Mouse (Mus musculus): ENCODE measurements at regions not wholly inside any gene's neighbourhood (a gene's known extent, or its start where the extent isn't known, plus 50 kb on each side); places are given as distances from the start of the nearest gene placed in this dataset.
"Not testable (repeated sequence)": the region's sequence is repeated elsewhere in the genome, so short reads cannot be mapped to it uniquely, and the experiment has no call there.

DNA sequence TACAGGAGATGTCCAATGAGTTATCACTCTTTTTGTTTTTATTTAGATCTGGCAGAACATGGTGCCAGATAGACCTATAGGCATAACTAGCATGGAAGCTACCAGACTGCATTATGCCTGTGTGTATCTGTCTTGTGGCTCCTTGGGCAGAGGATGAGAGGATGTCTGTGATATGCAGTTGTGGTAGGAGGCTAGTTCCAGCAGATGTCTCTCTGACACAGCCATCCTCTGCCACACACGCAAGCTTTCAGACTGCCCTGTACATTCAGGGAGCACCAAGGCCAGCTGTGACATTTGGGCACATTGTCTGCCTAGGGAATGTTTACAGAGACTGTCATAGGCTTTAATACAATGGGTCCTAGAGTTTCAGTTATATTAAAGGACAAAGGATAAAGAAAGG is 295.6 kb upstream of the Ghitm start:
- WGBS = 66% methylated on average over 1 of the region's 1 CpGs

DNA sequence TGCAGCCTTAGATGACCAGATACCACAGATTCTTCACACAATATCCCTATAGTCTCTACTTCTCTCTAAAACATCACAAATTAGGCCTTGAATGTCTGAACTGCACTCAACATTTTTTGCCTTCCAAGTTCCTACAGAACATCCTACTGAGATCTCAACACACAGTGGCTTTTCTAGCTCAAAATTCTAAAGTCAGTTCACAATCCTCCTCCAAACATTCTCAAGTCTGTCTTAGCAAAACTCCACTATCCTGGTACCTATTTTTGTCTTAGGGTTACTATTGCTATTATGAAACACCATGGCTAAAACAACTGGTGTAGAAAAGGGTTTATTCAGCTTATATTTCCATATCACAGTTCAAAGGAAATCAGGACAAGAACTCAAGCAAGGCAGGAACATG is 290.4 kb upstream of the Ghitm start:
- no peaks in the 10 kb centered on the region for H3K9me3 ChIP-seq (ENCODE audit: control insufficient read depth, low read length)
- H3K4me2 ChIP-seq (ENCODE audit: low read length) = no peak overlapping the region
- H3K27ac ChIP-seq (ENCODE audit: low read length) = no peak overlapping the region
- H3K4me1 ChIP-seq (replicated peaks; ENCODE audit: control insufficient read depth, insufficient read depth, low read length) = no peaks in the 10 kb centered on the region
- H3K9ac ChIP-seq (replicated peaks; ENCODE audit: low read depth, low read length) = no peak overlapping the region
- no peak overlapping the region for H3K4me3 ChIP-seq (replicated peaks; ENCODE audit: low read length)
- no peaks in the 10 kb centered on the region for H3K36me3 ChIP-seq (ENCODE audit: control insufficient read depth, insufficient read depth)
- no peak for ATAC-seq
- no peaks in the 10 kb centered on the region for H3K27me3 ChIP-seq (replicated peaks; ENCODE audit: control insufficient read depth, insufficient read depth, low read length)

More for the DNA sequence above, 295.6 kb upstream of the Ghitm start:
- no peak overlapping the region for H3K4me2 ChIP-seq (ENCODE audit: low read length)
- no peaks in the 10 kb centered on the region for H3K4me1 ChIP-seq (replicated peaks; ENCODE audit: control insufficient read depth, insufficient read depth, low read length)
- H3K27ac ChIP-seq (ENCODE audit: low read length) = no peak overlapping the region
- no peak overlapping the region for H3K4me3 ChIP-seq (replicated peaks; ENCODE audit: low read length)
- no peak overlapping the region for H3K9ac ChIP-seq (replicated peaks; ENCODE audit: low read depth, low read length)
- no peaks in the 10 kb centered on the region for H3K27me3 ChIP-seq (replicated peaks; ENCODE audit: control insufficient read depth, insufficient read depth, low read length)
- ATAC-seq = no peak
- H3K9me3 ChIP-seq (ENCODE audit: control insufficient read depth, low read length) = no peaks in the 10 kb centered on the region
- H3K36me3 ChIP-seq (ENCODE audit: control insufficient read depth, insufficient read depth) = no peaks in the 10 kb centered on the region

DNA sequence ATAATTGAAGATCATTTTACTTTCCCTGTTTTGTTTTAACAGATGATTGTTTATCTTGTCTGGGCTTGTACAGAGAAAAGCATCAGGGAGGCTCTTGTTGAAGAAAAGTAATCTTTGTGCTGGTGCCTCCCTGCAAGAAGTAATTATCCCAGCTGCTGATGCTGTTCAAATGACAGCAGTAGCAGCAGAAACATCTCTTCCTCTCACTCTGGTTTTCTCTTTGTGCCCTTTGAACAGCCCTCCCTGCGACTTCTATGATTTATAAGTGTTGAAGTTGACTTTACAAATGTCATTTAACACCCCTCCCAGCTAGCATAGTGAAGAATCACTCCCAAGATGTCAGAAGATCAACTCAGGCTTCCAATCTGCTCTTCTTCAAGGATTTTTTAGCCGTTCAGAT is 286.5 kb upstream of the Ghitm start:
- WGBS = 81% methylated on average over 2 of the region's 2 CpGs
- no peak for ATAC-seq
- H3K4me1 ChIP-seq (replicated peaks; ENCODE audit: control insufficient read depth, insufficient read depth, low read length) = no peaks in the 10 kb centered on the region

DNA sequence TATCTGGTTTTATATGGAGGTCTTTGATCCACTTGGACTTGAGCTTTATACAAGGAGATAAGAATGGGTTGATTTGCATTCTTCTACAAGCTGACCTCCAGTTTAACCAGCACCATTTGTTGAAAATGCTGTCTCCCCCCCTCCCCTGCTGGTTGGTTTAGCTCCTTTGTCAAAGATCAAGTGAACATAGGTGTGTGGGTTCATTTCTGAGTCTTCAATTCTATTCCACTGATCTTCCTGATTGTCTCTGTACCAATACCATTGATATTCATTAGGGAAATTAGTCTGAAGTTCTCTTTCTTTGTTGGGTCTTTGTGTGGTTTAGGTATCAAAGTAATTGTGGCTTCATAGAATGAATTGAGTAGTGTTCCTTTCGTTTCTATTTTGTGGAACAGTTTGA is 277.5 kb upstream of the Ghitm start:
- not testable (repeated sequence) for H3K4me3 ChIP-seq (replicated peaks; ENCODE audit: low read length); H3K4me2 ChIP-seq (ENCODE audit: low read length); H3K9me3 ChIP-seq (ENCODE audit: control insufficient read depth, low read length); H3K27me3 ChIP-seq (replicated peaks; ENCODE audit: control insufficient read depth, insufficient read depth, low read length); ATAC-seq; H3K4me1 ChIP-seq (replicated peaks; ENCODE audit: control insufficient read depth, insufficient read depth, low read length); H3K27ac ChIP-seq (ENCODE audit: low read length); H3K36me3 ChIP-seq (ENCODE audit: control insufficient read depth, insufficient read depth); H3K9ac ChIP-seq (replicated peaks; ENCODE audit: low read depth, low read length)
- 46% methylated on average over 1 of the region's 1 CpGs for WGBS

More for the DNA sequence above, 286.5 kb upstream of the Ghitm start:
- Histone ChIP-seq H3K9ac (replicated peaks; ENCODE audit: low read depth, low read length) (no peak overlapping the region), H3K27ac (ENCODE audit: low read length) (no peak overlapping the region), H3K4me3 (replicated peaks; ENCODE audit: low read length) (no peak overlapping the region), H3K4me2 (ENCODE audit: low read length) (no peak overlapping the region), H3K36me3 (ENCODE audit: control insufficient read depth, insufficient read depth) (no peaks in the 10 kb centered on the region), H3K9me3 (ENCODE audit: control insufficient read depth, low read length) (no peaks in the 10 kb centered on the region), H3K27me3 (replicated peaks; ENCODE audit: control insufficient read depth, insufficient read depth, low read length) (no peaks in the 10 kb centered on the region)

DNA sequence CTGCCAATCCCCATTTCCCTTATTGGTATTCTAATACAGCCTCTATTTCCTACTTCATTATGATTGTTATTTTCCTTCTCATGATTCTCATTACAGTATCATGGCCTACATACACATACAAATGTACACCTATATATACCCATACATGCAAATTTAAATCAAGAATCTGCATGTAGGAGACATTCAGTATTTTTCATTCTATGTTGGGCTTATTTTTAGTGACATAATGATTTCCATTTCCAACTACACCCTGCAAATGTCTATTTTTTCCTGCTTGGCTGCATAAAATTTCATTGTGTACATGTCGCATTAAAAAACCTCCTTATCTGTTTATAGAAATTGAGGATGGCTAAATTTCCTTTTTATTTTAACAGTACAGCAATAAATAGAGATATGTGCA is 236.9 kb upstream of the Ghitm start:
- no peaks in the 10 kb centered on the region for H3K4me1 ChIP-seq (replicated peaks; ENCODE audit: control insufficient read depth, insufficient read depth, low read length)
- no peak for ATAC-seq
- H3K27me3 ChIP-seq (replicated peaks; ENCODE audit: control insufficient read depth, insufficient read depth, low read length) = no peaks in the 10 kb centered on the region
- H3K4me3 ChIP-seq (replicated peaks; ENCODE audit: low read length) = no peak overlapping the region
- H3K27ac ChIP-seq (ENCODE audit: low read length) = no peak overlapping the region
- H3K9me3 ChIP-seq (ENCODE audit: control insufficient read depth, low read length) = no peaks in the 10 kb centered on the region
- 96% methylated on average over 1 of the region's 1 CpGs for WGBS
- no peak overlapping the region for H3K9ac ChIP-seq (replicated peaks; ENCODE audit: low read depth, low read length)
- no peaks in the 10 kb centered on the region for H3K36me3 ChIP-seq (ENCODE audit: control insufficient read depth, insufficient read depth)
- H3K4me2 ChIP-seq (ENCODE audit: low read length) = no peak overlapping the region

DNA sequence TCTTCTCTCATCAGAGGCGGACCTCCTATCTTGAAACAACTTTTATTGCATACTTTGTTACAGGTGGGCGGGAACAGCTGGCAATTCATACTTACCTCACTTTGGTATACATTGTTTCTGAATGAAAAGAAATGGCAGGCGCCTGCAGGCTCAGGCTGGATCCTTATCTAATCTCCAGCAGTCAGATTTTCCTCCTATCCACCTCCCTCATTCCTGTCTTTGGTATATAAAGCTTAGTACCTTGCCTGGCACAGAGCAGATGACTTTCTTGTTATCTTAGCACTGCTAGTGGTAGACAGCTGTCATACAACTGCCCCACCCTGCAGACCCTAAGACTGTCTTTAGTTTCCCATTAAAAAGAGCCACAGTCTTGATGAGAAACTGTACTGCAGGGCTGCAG is 226.8 kb upstream of the Ghitm start:
- no peak overlapping the region for H3K4me3 ChIP-seq (replicated peaks; ENCODE audit: low read length)
- 81% methylated on average over 3 of the region's 3 CpGs for WGBS
- H3K4me1 ChIP-seq (replicated peaks; ENCODE audit: control insufficient read depth, insufficient read depth, low read length) = no peaks in the 10 kb centered on the region
- no peaks in the 10 kb centered on the region for H3K27me3 ChIP-seq (replicated peaks; ENCODE audit: control insufficient read depth, insufficient read depth, low read length)
- H3K9me3 ChIP-seq (ENCODE audit: control insufficient read depth, low read length) = no peaks in the 10 kb centered on the region
- ATAC-seq = no peak
- H3K27ac ChIP-seq (ENCODE audit: low read length) = no peak overlapping the region
- no peak overlapping the region for H3K4me2 ChIP-seq (ENCODE audit: low read length)
- H3K36me3 ChIP-seq (ENCODE audit: control insufficient read depth, insufficient read depth) = no peaks in the 10 kb centered on the region
- H3K9ac ChIP-seq (replicated peaks; ENCODE audit: low read depth, low read length) = no peak overlapping the region

DNA sequence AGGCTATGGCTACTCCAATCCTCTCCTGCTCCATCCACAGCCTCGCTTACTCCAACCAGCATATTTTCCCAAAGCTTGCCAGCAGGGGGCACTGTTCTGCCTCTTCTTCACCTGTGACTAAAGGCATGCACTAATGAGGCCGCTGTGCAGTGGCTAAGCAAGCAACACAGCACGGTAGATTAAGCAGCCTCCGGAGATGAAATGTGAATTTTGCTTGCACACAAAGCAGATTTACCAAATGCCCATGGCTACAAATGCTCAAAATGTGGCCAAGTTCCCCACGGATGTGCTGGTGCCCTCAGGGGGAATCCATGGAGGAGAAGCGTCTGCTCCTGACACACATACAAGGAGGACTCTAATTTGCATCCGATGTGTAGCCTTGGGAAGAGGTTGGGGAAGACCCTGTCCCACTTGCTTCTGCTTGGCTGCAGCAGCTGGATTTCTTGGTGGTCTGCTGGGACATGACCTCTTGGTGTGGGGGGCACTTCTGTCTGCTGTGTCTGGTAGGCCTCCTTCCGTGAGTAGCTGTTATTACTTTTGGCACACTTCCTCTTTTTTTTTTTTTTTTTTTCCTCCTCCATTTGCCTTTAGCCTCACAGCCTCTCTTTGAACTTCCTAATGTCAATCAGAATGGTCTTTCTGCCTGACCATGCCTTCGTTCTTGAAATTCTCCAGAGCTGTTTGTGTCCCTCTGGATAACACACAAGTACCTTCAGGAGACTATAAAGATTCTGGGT is 221.1 kb upstream of the Ghitm start:
- ATAC-seq = peak; percentile 93
- no peaks in the 10 kb centered on the region for H3K9me3 ChIP-seq (ENCODE audit: control insufficient read depth, low read length)
- H3K4me3 ChIP-seq (replicated peaks; ENCODE audit: low read length) = no peak overlapping the region
- peaks cover 6% of the 10 kb centered on the region; the same call in 1 of the 2 replicates for H3K4me1 ChIP-seq (replicated peaks; ENCODE audit: control insufficient read depth, insufficient read depth, low read length)
- peak overlapping the region; percentile 28; the same call in 1 of the 2 replicates for H3K4me2 ChIP-seq (ENCODE audit: low read length)
- no peak overlapping the region for H3K27ac ChIP-seq (ENCODE audit: low read length)
- H3K9ac ChIP-seq (replicated peaks; ENCODE audit: low read depth, low read length) = peak overlapping the region; percentile 37; the same call in 1 of the 2 replicates
- 14% methylated on average over 9 of the region's 9 CpGs for WGBS
- H3K36me3 ChIP-seq (ENCODE audit: control insufficient read depth, insufficient read depth) = no peaks in the 10 kb centered on the region
- H3K27me3 ChIP-seq (replicated peaks; ENCODE audit: control insufficient read depth, insufficient read depth, low read length) = no peaks in the 10 kb centered on the region

DNA sequence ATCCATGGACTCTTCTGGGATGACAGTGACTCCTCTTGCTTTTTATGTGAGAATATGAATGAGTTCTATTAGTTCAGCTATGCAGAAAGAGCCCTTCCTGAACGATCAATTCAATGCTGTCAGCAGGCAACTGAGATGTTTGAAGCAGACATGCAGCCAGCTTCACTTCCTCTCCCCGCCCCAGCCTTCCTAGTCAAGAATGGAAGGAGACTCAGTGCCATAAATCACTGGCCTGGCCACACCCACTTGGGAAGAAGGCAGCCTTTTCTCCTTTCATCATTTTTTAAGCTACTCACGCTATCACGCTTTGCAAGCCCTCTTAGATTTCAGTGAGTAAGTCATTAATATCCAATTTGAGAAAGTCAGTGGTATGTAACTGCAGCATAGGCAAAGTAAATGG is 188.3 kb upstream of the Ghitm start:
- H3K36me3 ChIP-seq (ENCODE audit: control insufficient read depth, insufficient read depth) = no peaks in the 10 kb centered on the region
- WGBS = 81% methylated on average over 4 of the region's 4 CpGs
- H3K4me3 ChIP-seq (replicated peaks; ENCODE audit: low read length) = no peak overlapping the region
- H3K9me3 ChIP-seq (ENCODE audit: control insufficient read depth, low read length) = no peaks in the 10 kb centered on the region
- no peak for ATAC-seq
- no peak overlapping the region for H3K4me2 ChIP-seq (ENCODE audit: low read length)
- H3K27ac ChIP-seq (ENCODE audit: low read length) = no peak overlapping the region
- H3K27me3 ChIP-seq (replicated peaks; ENCODE audit: control insufficient read depth, insufficient read depth, low read length) = no peaks in the 10 kb centered on the region
- H3K9ac ChIP-seq (replicated peaks; ENCODE audit: low read depth, low read length) = no peak overlapping the region
- no peaks in the 10 kb centered on the region for H3K4me1 ChIP-seq (replicated peaks; ENCODE audit: control insufficient read depth, insufficient read depth, low read length)

DNA sequence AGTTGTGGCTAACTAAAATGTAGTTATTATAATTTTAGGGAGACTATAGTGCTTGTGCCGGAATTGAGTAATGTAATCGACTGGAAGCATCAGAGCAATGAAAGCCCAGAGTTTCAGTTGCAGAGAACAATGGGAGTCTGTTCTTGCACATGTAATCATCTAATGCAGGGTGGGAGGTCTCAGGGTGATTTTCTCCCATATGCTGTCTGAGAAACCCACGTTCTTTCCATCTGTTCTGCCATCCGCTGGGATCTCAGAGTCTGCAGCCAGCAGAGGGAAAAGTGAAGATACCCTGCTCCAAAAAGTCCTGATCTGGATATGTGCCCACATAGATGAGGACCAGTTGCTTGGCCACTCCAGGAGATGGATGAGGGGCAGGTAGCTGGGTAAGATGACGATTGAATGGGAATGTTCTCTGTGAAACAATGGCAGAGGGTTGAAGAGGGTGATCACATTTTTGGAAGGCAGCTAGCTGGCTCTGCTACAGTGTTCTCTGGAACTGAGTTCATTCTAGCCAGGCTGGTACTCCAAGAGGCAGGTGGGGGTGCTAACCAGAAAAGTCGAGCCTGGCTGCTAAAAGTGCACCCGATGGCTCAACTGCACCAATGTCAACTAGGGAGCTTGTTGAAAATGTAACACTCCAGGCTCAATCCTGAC is 180.3 kb upstream of the Ghitm start:
- ATAC-seq = peak; percentile 94
- H3K4me3 ChIP-seq (replicated peaks; ENCODE audit: low read length) = no peak overlapping the region

More for the DNA sequence above, 180.3 kb upstream of the Ghitm start:
- H3K27me3 ChIP-seq (replicated peaks; ENCODE audit: control insufficient read depth, insufficient read depth, low read length) = no peaks in the 10 kb centered on the region
- H3K9me3 ChIP-seq (ENCODE audit: control insufficient read depth, low read length) = no peaks in the 10 kb centered on the region
- no peak overlapping the region for H3K9ac ChIP-seq (replicated peaks; ENCODE audit: low read depth, low read length)
- no peaks in the 10 kb centered on the region for H3K36me3 ChIP-seq (ENCODE audit: control insufficient read depth, insufficient read depth)
- H3K4me1 ChIP-seq (replicated peaks; ENCODE audit: control insufficient read depth, insufficient read depth, low read length) = peaks cover 6% of the 10 kb centered on the region; the same call in 1 of the 2 replicates
- WGBS = 41% methylated on average over 7 of the region's 7 CpGs
- H3K4me2 ChIP-seq (ENCODE audit: low read length) = no peak overlapping the region
- H3K27ac ChIP-seq (ENCODE audit: low read length) = peak overlapping the region; percentile 23; the same call in 1 of the 2 replicates

Measured in forebrain, embryonic 16.5 days (tissue).